Mouse (Mus musculus) MEL (cell line): ENCODE results near the gene Ptgis. TPM values are rescaled to one million over a fixed set of nuclear protein-coding genes. Genes with fewer than 3 reads are reported as not detected.

Experiments used
- DNase-seq: peaks from one replicate; pipeline ENCODE4 v3.0.0; 2011; ENCODE audit warnings: low read depth, low spot score
- H3K27ac ChIP-seq: 2 replicates; pipeline ENCODE4 v1.5.1; 2012; ENCODE audit warnings: low read depth, mild to moderate bottlenecking, control low read depth, low read length, moderate library complexity; ENCODE audit not compliant: control insufficient read depth
- H3K27me3 ChIP-seq, 2 experiments: fragments of 150-350 bp in 1 of 2; sonication (generic) in 1 of 2; 2 replicates each; pipeline ENCODE4 v1.6.1; 2012; ENCODE audit warnings: low read length in 2 of 2, mild to moderate bottlenecking in 2 of 2, improper control_type of control experiment in 1 of 2, moderate library complexity in 1 of 2; ENCODE audit not compliant: insufficient read depth in 2 of 2, control insufficient read depth in 1 of 2
- H3K36me3 ChIP-seq, 2 experiments: 2 replicates each; pipeline ENCODE4 v1.6.1; 2012 to 2014; ENCODE audit warnings: low read length in 2 of 2, improper control_type of control experiment in 1 of 2, inconsistent platforms in 1 of 2, mild to moderate bottlenecking in 1 of 2; ENCODE audit not compliant: insufficient read depth in 2 of 2, control insufficient read depth in 1 of 2
- H3K4me1 ChIP-seq, 2 experiments: fragments of 150-350 bp in 1 of 2; sonication (generic) in 1 of 2; 2 replicates each; pipeline ENCODE4 v1.6.1; 2012; ENCODE audit warnings: low read length in 2 of 2, improper control_type of control experiment in 1 of 2, mild to moderate bottlenecking in 1 of 2; ENCODE audit not compliant: insufficient read depth in 2 of 2, control insufficient read depth in 1 of 2
- H3K4me3 ChIP-seq, 2 experiments: fragments of 150-350 bp in 1 of 2; sonication (generic) in 1 of 2; 2 replicates each; pipeline ENCODE4 v1.5.1; 2012; ENCODE audit warnings: low read depth in 2 of 2, low read length in 2 of 2, mild to moderate bottlenecking in 2 of 2, moderate library complexity in 2 of 2, control low read depth in 1 of 2, improper control_type of control experiment in 1 of 2; ENCODE audit not compliant: control insufficient read depth in 1 of 2, insufficient read depth in 1 of 2
- H3K79me2 ChIP-seq: 2 replicates; pipeline ENCODE4 v1.6.1; 2012; ENCODE audit warnings: mild to moderate bottlenecking, low read length, moderate library complexity; ENCODE audit not compliant: control insufficient read depth, poor library complexity, insufficient read depth
- H3K9ac ChIP-seq: 2 replicates; pipeline ENCODE4 v1.6.1; 2012; ENCODE audit warnings: low read depth, mild to moderate bottlenecking, control low read depth, low read length, moderate library complexity; ENCODE audit not compliant: control insufficient read depth, poor library complexity, severe bottlenecking
- H3K9me3 ChIP-seq: fragments of 150-350 bp; sonication (generic); replicated peaks from 2 replicates; pipeline ENCODE4 v1.6.1; 2012; ENCODE audit warnings: mild to moderate bottlenecking, low read length, improper control_type of control experiment, moderate library complexity; ENCODE audit not compliant: insufficient read depth
- BHLHE40 ChIP-seq: IDR thresholded peaks from 2 replicates; pipeline ENCODE4 v1.6.1; 2012; ENCODE audit warnings: low read depth, mild to moderate bottlenecking, inconsistent platforms, low read length, improper control_type of control experiment, borderline replicate concordance
- CHD1 ChIP-seq: IDR thresholded peaks from 2 replicates; pipeline ENCODE4 v1.6.1; 2012; ENCODE audit warnings: low read depth, mild to moderate bottlenecking, inconsistent platforms, low read length, improper control_type of control experiment
- CHD2 ChIP-seq: IDR thresholded peaks from 2 replicates; pipeline ENCODE4 v1.6.1; 2011; ENCODE audit warnings: low read length, improper control_type of control experiment
- CTCF ChIP-seq, 3 experiments: IDR thresholded peaks in 2 of 3; conservative IDR thresholded peaks in 1 of 3; 2 replicates each; pipeline ENCODE4 v1.5.1; 2011 to 2012; ENCODE audit warnings: low read length in 3 of 3, low read depth in 2 of 3, mild to moderate bottlenecking in 2 of 3, improper control_type of control experiment in 1 of 3, inconsistent platforms in 1 of 3, mixed read lengths in 1 of 3, moderate library complexity in 1 of 3; ENCODE audit not compliant: control insufficient read depth in 1 of 3, insufficient read depth in 1 of 3, poor library complexity in 1 of 3, severe bottlenecking in 1 of 3
- ELF1 ChIP-seq: IDR thresholded peaks from 2 replicates; pipeline ENCODE4 v1.6.1; 2014; ENCODE audit warnings: low read depth, mild to moderate bottlenecking, inconsistent platforms, low read length, improper control_type of control experiment, moderate library complexity
- JUND ChIP-seq: IDR thresholded peaks from 2 replicates; pipeline ENCODE4 v1.6.1; 2011; ENCODE audit warnings: low read depth, mild to moderate bottlenecking, improper control_type of control experiment, low read length
- MAX ChIP-seq: IDR thresholded peaks from 2 replicates; pipeline ENCODE4 v1.6.1; 2011; ENCODE audit warnings: low read length, improper control_type of control experiment
- MAZ ChIP-seq: IDR thresholded peaks from 2 replicates; pipeline ENCODE4 v1.6.1; 2012; ENCODE audit warnings: low read depth, mild to moderate bottlenecking, inconsistent platforms, low read length, improper control_type of control experiment
- MEF2A ChIP-seq: IDR thresholded peaks from 2 replicates; pipeline ENCODE4 v1.6.1; 2014; ENCODE audit warnings: low read depth, mild to moderate bottlenecking, inconsistent platforms, low read length, improper control_type of control experiment; ENCODE audit not compliant: poor library complexity, insufficient replicate concordance, severe bottlenecking; ENCODE audit errors: extremely low read depth
- MXI1 ChIP-seq: IDR thresholded peaks from 2 replicates; pipeline ENCODE4 v1.6.1; 2011; ENCODE audit warnings: mild to moderate bottlenecking, low read depth, low read length, improper control_type of control experiment
- MYB ChIP-seq: IDR thresholded peaks from 2 replicates; pipeline ENCODE4 v1.6.1; 2011; ENCODE audit warnings: mild to moderate bottlenecking, low read depth, low read length, improper control_type of control experiment
- NELFE ChIP-seq: IDR thresholded peaks from 2 replicates; pipeline ENCODE4 v1.6.1; 2011; ENCODE audit warnings: low read depth, low read length, improper control_type of control experiment
- RAD21 ChIP-seq: IDR thresholded peaks from 2 replicates; pipeline ENCODE4 v1.6.1; 2011; ENCODE audit warnings: mild to moderate bottlenecking, low read depth, low read length, improper control_type of control experiment
- SMC3 ChIP-seq: IDR thresholded peaks from 2 replicates; pipeline ENCODE4 v1.6.1; 2011; ENCODE audit warnings: low read depth, low read length, improper control_type of control experiment
- TAL1 ChIP-seq: IDR thresholded peaks from 2 replicates; pipeline ENCODE4 v1.6.1; 2012; ENCODE audit warnings: mild to moderate bottlenecking, inconsistent platforms, low read length, moderate library complexity, mixed read lengths
- TBP ChIP-seq: IDR thresholded peaks from 2 replicates; pipeline ENCODE4 v1.8.0; 2011; ENCODE audit warnings: low read depth, low read length, improper control_type of control experiment
- TCF12 ChIP-seq: IDR thresholded peaks from 2 replicates; pipeline ENCODE4 v1.6.1; 2014; ENCODE audit warnings: low read depth, mild to moderate bottlenecking, inconsistent platforms, low read length, improper control_type of control experiment, moderate library complexity
- UBTF ChIP-seq: IDR thresholded peaks from 2 replicates; pipeline ENCODE4 v1.6.1; 2012; ENCODE audit warnings: low read depth, mild to moderate bottlenecking, inconsistent platforms, low read length, improper control_type of control experiment, moderate library complexity, borderline replicate concordance; ENCODE audit not compliant: insufficient read depth
- USF2 ChIP-seq, 2 experiments: IDR thresholded peaks; 2 replicates each; pipeline ENCODE4 v1.6.1; 2011 to 2012; ENCODE audit warnings: improper control_type of control experiment in 2 of 2, low read length in 2 of 2, borderline replicate concordance in 1 of 2, inconsistent platforms in 1 of 2, low read depth in 1 of 2, mild to moderate bottlenecking in 1 of 2; ENCODE audit not compliant: insufficient read depth in 1 of 2
- ZC3H11A ChIP-seq: IDR thresholded peaks from 2 replicates; pipeline ENCODE4 v1.6.1; 2012; ENCODE audit warnings: low read depth, mild to moderate bottlenecking, inconsistent platforms, low read length, improper control_type of control experiment
- polyA plus RNA-seq, 2 experiments: library from polyadenylated mRNA; stranded (reverse) in 1 of 2; unstranded in 1 of 2; fragments of >175 nt in 1 of 2; fragments of >200 nt in 1 of 2; gene quantifications; 2 replicates each; pipeline versions ENCODE4 v1.2.1 to v1.2.4; 2012; ENCODE audit warnings: low replicate concordance in 2 of 2, low read depth in 1 of 2; ENCODE audit not compliant: insufficient read length in 2 of 2, insufficient read depth in 1 of 2, missing spikeins in 1 of 2
- total RNA-seq: library from RNA; depleted of rRNA; stranded (reverse); fragments of 300-350 nt; gene quantifications from 2 replicates; pipeline ENCODE4 v1.2.3, GENCODE M21; 2012

The Ptgis gene
- total and polyA plus RNA-seq, 3 experiments = 7.3 to 12.7 TPM; not detected in 1

GRCm38 (mm10) chr2:167213076-167213475 lies 27.3 kb downstream of the Ptgis start:
- H3K79me2 ChIP-seq = no peaks in the 10 kb centered on the region
- TF ChIP-seq MXI1 (no peak), CTCF (IDR thresholded peaks at IDR 0.05 in 2 of 3, conservative IDR thresholded peaks at IDR 0.05 in 1 of 3; ENCODE audit: control insufficient read depth in 1 of 3, insufficient read depth in 1 of 3, low read depth in 2 of 3, low read length in 3 of 3, poor library complexity in 1 of 3, severe bottlenecking in 1 of 3) (peak; percentile 36 to 75 (median 58); a peak in 5 of 6 replicates), RAD21 (peak; percentile 40), NELFE (no peak), SMC3 (peak; percentile 40), UBTF (no peak), ELF1 (no peak), MAX (no peak), CHD1 (no peak)
- H3K36me3 ChIP-seq = no peaks in the 10 kb centered on the region
- no peaks in the 10 kb centered on the region for H3K4me1 ChIP-seq
- no peak overlapping the region for H3K4me3 ChIP-seq
- no peak overlapping the region for H3K27ac ChIP-seq
- peak; percentile 43 for DNase-seq
- H3K27me3 ChIP-seq = no peaks in the 10 kb centered on the region
- no peaks in the 10 kb centered on the region for H3K9me3 ChIP-seq
- no peak overlapping the region for H3K9ac ChIP-seq

- no peaks in the 10 kb centered on the region for H3K9me3 ChIP-seq
- no peaks in the 10 kb centered on the region for H3K79me2 ChIP-seq
- H3K36me3 ChIP-seq = no peaks in the 10 kb centered on the region
- DNase-seq = no peak
- TF ChIP-seq BHLHE40 (no peak), MXI1 (no peak), TAL1 (no peak), ZC3H11A (no peak), JUND (no peak), TBP (no peak), TCF12 (no peak)
- no peak overlapping the region for H3K9ac ChIP-seq
- H3K4me1 ChIP-seq = no peaks in the 10 kb centered on the region
- no peak overlapping the region for H3K4me3 ChIP-seq
- H3K27ac ChIP-seq = no peak overlapping the region
- no peaks in the 10 kb centered on the region for H3K27me3 ChIP-seq
Measured at GRCm38 (mm10) chr2:167212551-167212950, 27.9 kb downstream of the Ptgis start.

GRCm38 (mm10) chr2:167212089-167212488 lies 28.3 kb downstream of the Ptgis start:
- H3K9ac ChIP-seq = no peak overlapping the region
- H3K36me3 ChIP-seq = no peaks in the 10 kb centered on the region
- no peak overlapping the region for H3K4me3 ChIP-seq
- no peaks in the 10 kb centered on the region for H3K27me3 ChIP-seq
- H3K9me3 ChIP-seq = no peaks in the 10 kb centered on the region
- no peak for DNase-seq
- no peaks in the 10 kb centered on the region for H3K79me2 ChIP-seq
- no peaks in the 10 kb centered on the region for H3K4me1 ChIP-seq
- TF ChIP-seq CHD2 = no peak
- TF ChIP-seq MYB = no peak
- no peak for TF ChIP-seq CTCF (IDR thresholded peaks at IDR 0.05 in 2 of 3, conservative IDR thresholded peaks at IDR 0.05 in 1 of 3; ENCODE audit: control insufficient read depth in 1 of 3, insufficient read depth in 1 of 3, low read depth in 2 of 3, low read length in 3 of 3, poor library complexity in 1 of 3, severe bottlenecking in 1 of 3)
- TF ChIP-seq MEF2A = no peak
- no peak for TF ChIP-seq RAD21
- TF ChIP-seq USF2 (IDR thresholded peaks at IDR 0.05; ENCODE audit: borderline replicate concordance in 1 of 2, insufficient read depth in 1 of 2, low read depth in 1 of 2, low read length in 2 of 2) = no peak
- no peak for TF ChIP-seq MAZ
- no peak overlapping the region for H3K27ac ChIP-seq
